Mouse (Mus musculus) myocyte (in vitro differentiated cells): ENCODE results near the gene Mettl13. TPM values are rescaled to one million over a fixed set of nuclear protein-coding genes. Genes with fewer than 3 reads are reported as not detected.

ENCODE experiments used
- H3K27me3 ChIP-seq: one replicate; pipeline ENCODE4 v1.6.1; 2011; ENCODE audit not compliant: control insufficient read depth, insufficient read depth, insufficient read length
- H3K36me3 ChIP-seq: one replicate; pipeline ENCODE4 v1.6.1; 2011; ENCODE audit not compliant: control insufficient read depth, insufficient read depth
- H3K4me2 ChIP-seq: one replicate; pipeline ENCODE4 v1.6.1; 2011; ENCODE audit warnings: low read depth, control low read depth
- H3K4me3 ChIP-seq: one replicate; pipeline ENCODE4 v1.5.1; 2011; ENCODE audit warnings: mild to moderate bottlenecking, control low read depth, moderate library complexity
- H3K79me2 ChIP-seq: one replicate; pipeline ENCODE4 v1.6.1; 2011; ENCODE audit not compliant: control insufficient read depth, insufficient read depth
- H3ac ChIP-seq: one replicate; pipeline ENCODE4 v1.6.1; 2011; ENCODE audit not compliant: control insufficient read depth, insufficient read length
- CEBPB ChIP-seq: IDR thresholded peaks from 2 replicates; pipeline ENCODE4 v1.6.1; 2011; ENCODE audit warnings: mild to moderate bottlenecking, moderate library complexity; ENCODE audit not compliant: poor library complexity, insufficient read depth, severe bottlenecking
- E2F4 ChIP-seq: IDR thresholded peaks from one replicate; pipeline ENCODE4 v1.6.1; 2011; ENCODE audit warnings: mild to moderate bottlenecking, control low read depth, moderate library complexity; ENCODE audit not compliant: insufficient read depth
- MAX ChIP-seq: IDR thresholded peaks from one replicate; pipeline ENCODE4 v1.6.1; 2011; ENCODE audit warnings: low read depth, mild to moderate bottlenecking, control low read depth
- MYOD1 ChIP-seq, 3 experiments: IDR thresholded peaks; one replicate each; pipeline ENCODE4 v1.6.1; 2011; ENCODE audit warnings: control low read depth in 2 of 3, low read depth in 2 of 3, mild to moderate bottlenecking in 2 of 3, moderate library complexity in 1 of 3; ENCODE audit not compliant: insufficient read length in 2 of 3, control insufficient read depth in 1 of 3
- MYOG ChIP-seq, 3 experiments: IDR thresholded peaks; one replicate each; pipeline ENCODE4 v1.6.1; 2011; ENCODE audit warnings: control low read depth in 2 of 3, low read depth in 2 of 3, mild to moderate bottlenecking in 2 of 3; ENCODE audit not compliant: insufficient read length in 2 of 3, control insufficient read depth in 1 of 3, insufficient read depth in 1 of 3
- POLR2A ChIP-seq: IDR thresholded peaks from one replicate; pipeline ENCODE4 v1.6.1; 2011; ENCODE audit warnings: low read depth, mild to moderate bottlenecking, control low read depth, moderate library complexity; ENCODE audit not compliant: insufficient read length
- POLR2AphosphoS2 ChIP-seq: IDR thresholded peaks from one replicate; pipeline ENCODE4 v1.6.1; 2011; ENCODE audit warnings: low read depth, control low read depth; ENCODE audit not compliant: insufficient read length
- REST ChIP-seq: IDR thresholded peaks from one replicate; pipeline ENCODE4 v1.6.1; 2011; ENCODE audit warnings: mild to moderate bottlenecking, control low read depth, moderate library complexity; ENCODE audit not compliant: insufficient read depth, insufficient read length
- SRF ChIP-seq: IDR thresholded peaks from one replicate; pipeline ENCODE4 v1.6.1; 2011; ENCODE audit warnings: low read depth; ENCODE audit not compliant: control insufficient read depth, insufficient read length
- TCF12 ChIP-seq: IDR thresholded peaks from one replicate; pipeline ENCODE4 v1.6.1; 2011; ENCODE audit warnings: mild to moderate bottlenecking, control low read depth; ENCODE audit not compliant: poor library complexity, insufficient read depth, severe bottlenecking
- TCF3 ChIP-seq: IDR thresholded peaks from one replicate; pipeline ENCODE4 v1.6.1; 2011; ENCODE audit warnings: low read depth, control low read depth; ENCODE audit not compliant: insufficient read length
- USF1 ChIP-seq: IDR thresholded peaks from one replicate; pipeline ENCODE4 v1.6.1; 2011; ENCODE audit warnings: low read depth, mild to moderate bottlenecking, control low read depth, moderate library complexity
- polyA plus RNA-seq: library from polyadenylated mRNA; unstranded; fragments of >200 nt; fragmentation: generic; extraction: Trizol; gene quantifications from one replicate; pipeline ENCODE4 v1.2.1, GENCODE M21; 2012; ENCODE audit warnings: missing spikeins

Gene Mettl13
- polyA plus RNA-seq, 1 experiment: 12.3 TPM

DNA sequence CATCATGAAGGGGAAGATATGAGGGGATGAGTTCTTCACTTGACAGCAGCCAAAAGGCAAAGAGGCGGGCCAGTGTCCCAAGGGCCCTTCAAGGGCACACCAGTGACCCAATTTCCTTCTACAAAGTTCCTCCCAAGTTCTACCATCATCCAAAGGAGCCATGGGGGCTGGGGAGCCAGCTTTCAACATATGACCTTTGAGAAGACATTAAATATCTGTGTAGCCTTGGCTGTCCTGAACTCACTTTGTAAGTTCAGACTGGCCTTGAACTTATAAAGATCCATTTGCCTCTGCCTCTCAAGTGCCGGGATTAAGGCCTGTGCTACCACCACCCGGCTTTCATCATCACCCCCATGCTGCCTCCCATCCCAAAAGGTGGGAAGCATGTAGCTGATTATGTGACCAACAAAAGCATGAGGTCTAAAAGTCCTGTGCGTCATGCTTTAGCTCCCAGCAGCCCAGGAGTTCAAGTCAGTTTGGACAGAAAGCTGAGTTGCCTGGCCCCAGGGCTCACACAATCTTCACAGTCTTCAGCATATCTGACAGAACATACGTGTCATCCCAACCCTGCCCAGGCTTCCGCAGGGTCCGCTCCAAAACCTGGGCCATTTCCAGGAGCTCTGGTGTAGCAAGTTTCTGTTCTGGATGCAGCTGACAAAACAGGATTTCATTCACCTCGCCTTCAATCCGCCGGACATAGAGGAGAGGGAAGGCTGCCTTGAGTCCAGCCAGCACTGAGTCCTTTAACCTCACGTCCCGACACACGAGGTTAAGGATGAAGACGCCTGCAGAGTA, 14.4 kb downstream of the Mettl13 start:
- Histone ChIP-seq H3K4me2 (no peak overlapping the region), H3ac (no peak overlapping the region), H3K4me3 (no peak overlapping the region), H3K79me2 (no peaks in the 10 kb centered on the region), H3K36me3 (peaks cover 16% of the 10 kb centered on the region), H3K27me3 (no peaks in the 10 kb centered on the region)
- TF ChIP-seq CEBPB: no peak
- no peak for TF ChIP-seq MYOG (IDR thresholded peaks at IDR 0.05; ENCODE audit: control insufficient read depth in 1 of 3, insufficient read depth in 1 of 3, insufficient read length in 2 of 3, low read depth in 2 of 3)
- TF ChIP-seq POLR2A: no peak
- no peak for TF ChIP-seq MYOD1 (IDR thresholded peaks at IDR 0.05; ENCODE audit: control insufficient read depth in 1 of 3, insufficient read length in 2 of 3, low read depth in 2 of 3)
- no peak for TF ChIP-seq REST
- TF ChIP-seq TCF12: no peak
- TF ChIP-seq E2F4: no peak
- no peak for TF ChIP-seq TCF3
- TF ChIP-seq SRF: no peak
- no peak for TF ChIP-seq MAX
- no peak for TF ChIP-seq USF1
- no peak for TF ChIP-seq POLR2AphosphoS2

DNA sequence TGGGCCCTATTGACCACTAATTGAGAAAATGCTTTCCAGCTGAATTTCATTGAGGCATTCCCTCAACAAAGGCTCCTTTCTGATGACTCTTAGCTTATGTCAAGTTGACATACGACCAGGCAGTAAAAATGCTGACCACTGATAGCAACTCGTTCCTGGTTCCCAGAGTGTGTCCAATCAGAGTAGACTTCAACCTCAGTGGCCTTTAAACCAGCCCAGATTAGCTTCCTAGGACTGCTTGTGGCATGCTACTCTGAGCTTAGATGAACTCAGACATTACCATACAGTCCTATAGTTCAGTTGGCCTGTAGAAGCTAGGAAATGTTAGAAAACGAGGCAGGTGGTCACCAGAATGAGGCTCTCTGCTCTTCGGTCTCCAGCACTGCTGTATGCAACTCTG, 16.0 kb downstream of the Mettl13 start:
- H3K4me2 ChIP-seq: no peak overlapping the region

DNA sequence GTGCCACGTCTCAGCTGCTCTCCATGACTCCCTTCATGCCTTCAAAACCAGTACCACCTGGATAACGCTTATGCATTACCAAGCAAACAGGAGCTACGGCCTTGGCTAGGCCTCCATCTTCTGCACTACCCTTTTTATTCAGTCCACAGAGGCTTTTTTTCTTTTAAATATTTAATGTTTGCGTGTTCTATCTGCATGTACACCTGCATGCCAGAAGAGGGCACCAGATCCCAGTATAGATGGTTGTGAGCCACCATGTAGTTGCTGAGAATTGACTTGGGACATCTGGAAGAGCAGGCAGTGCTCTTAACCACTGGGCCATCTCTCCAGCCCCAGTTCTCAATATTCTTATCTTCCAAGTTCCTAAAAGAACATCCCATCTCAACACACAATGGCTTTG, 16.8 kb downstream of the Mettl13 start:
- Histone ChIP-seq H3K27me3 (no peaks in the 10 kb centered on the region), H3K4me2 (no peak overlapping the region)

More for the DNA sequence above, 16.0 kb downstream of the Mettl13 start:
- Histone ChIP-seq H3K4me3 (no peak overlapping the region), H3K79me2 (no peaks in the 10 kb centered on the region), H3K27me3 (no peaks in the 10 kb centered on the region), H3K36me3 (peaks cover 16% of the 10 kb centered on the region), H3ac (no peak overlapping the region)
- TF ChIP-seq POLR2AphosphoS2 (no peak), REST (no peak), MYOG (IDR thresholded peaks at IDR 0.05; ENCODE audit: control insufficient read depth in 1 of 3, insufficient read depth in 1 of 3, insufficient read length in 2 of 3, low read depth in 2 of 3) (no peak), MAX (no peak), SRF (no peak), USF1 (no peak), CEBPB (no peak), TCF3 (no peak), TCF12 (no peak), POLR2A (no peak), MYOD1 (IDR thresholded peaks at IDR 0.05; ENCODE audit: control insufficient read depth in 1 of 3, insufficient read length in 2 of 3, low read depth in 2 of 3) (no peak), E2F4 (no peak)

DNA sequence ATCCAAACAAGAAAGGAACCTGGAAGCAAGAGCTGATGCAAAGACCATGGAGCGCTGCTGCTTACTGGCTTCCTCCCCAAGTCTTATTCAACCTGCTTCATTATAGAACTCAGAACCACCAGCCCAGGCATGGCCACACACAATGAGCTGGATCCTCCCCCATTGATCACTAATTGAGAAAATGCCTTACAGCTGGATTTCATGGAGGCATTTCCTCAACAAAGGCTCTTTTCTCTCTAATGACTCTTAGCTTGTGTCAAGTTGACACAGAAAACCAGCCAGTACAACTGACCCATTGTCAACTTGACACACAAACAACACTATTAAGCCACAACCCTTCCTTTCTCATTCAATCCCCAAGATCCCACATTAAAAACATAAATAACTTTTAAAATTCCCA, 17.7 kb downstream of the Mettl13 start:
- Histone ChIP-seq H3ac (no peak overlapping the region), H3K4me3 (no peak overlapping the region), H3K79me2 (no peaks in the 10 kb centered on the region), H3K27me3 (no peaks in the 10 kb centered on the region), H3K36me3 (peaks cover 11% of the 10 kb centered on the region), H3K4me2 (no peak overlapping the region)
- TF ChIP-seq CEBPB (no peak), TCF3 (no peak), REST (no peak), MAX (no peak), POLR2A (no peak), TCF12 (no peak), USF1 (no peak)

More for the DNA sequence above, 16.8 kb downstream of the Mettl13 start:
- no peaks in the 10 kb centered on the region for H3K79me2 ChIP-seq
- no peak overlapping the region for H3K4me3 ChIP-seq
- no peak for TF ChIP-seq E2F4
- TF ChIP-seq CEBPB: no peak
- no peak for TF ChIP-seq MYOG (IDR thresholded peaks at IDR 0.05; ENCODE audit: control insufficient read depth in 1 of 3, insufficient read depth in 1 of 3, insufficient read length in 2 of 3, low read depth in 2 of 3)
- TF ChIP-seq MAX: no peak
- TF ChIP-seq SRF: no peak
- no peak for TF ChIP-seq POLR2A
- no peak for TF ChIP-seq REST
- TF ChIP-seq MYOD1 (IDR thresholded peaks at IDR 0.05; ENCODE audit: control insufficient read depth in 1 of 3, insufficient read length in 2 of 3, low read depth in 2 of 3): no peak
- no peak for TF ChIP-seq TCF12
- H3ac ChIP-seq: no peak overlapping the region
- H3K36me3 ChIP-seq: peaks cover 14% of the 10 kb centered on the region
